Mouse (Mus musculus) CH12.LX (cell line): ENCODE data around the gene Zmynd10. TPM values are rescaled to one million over a fixed set of nuclear protein-coding genes. Genes with fewer than 3 reads are reported as not detected.

Experiments
- DNase-seq: peaks from one replicate; pipeline ENCODE4 v3.0.0-alpha.2; 2013; ENCODE audit errors: extremely low read depth
- H3K27ac ChIP-seq: 2 replicates; pipeline ENCODE4 v1.5.1; 2012; ENCODE audit warnings: low read depth, mild to moderate bottlenecking, control low read depth, moderate library complexity; ENCODE audit not compliant: insufficient read depth
- H3K27me3 ChIP-seq: replicated peaks from 2 replicates; pipeline ENCODE3; 2012; ENCODE audit warnings: inconsistent platforms
- H3K36me3 ChIP-seq, 2 experiments: replicated peaks in 1 of 2; 2 replicates each; pipeline versions ENCODE3 to v1.6.1; 2012; ENCODE audit warnings: inconsistent platforms in 1 of 2, low read length in 1 of 2, mild to moderate bottlenecking in 1 of 2, mixed read lengths in 1 of 2, moderate library complexity in 1 of 2; ENCODE audit not compliant: control insufficient read depth in 1 of 2, insufficient read depth in 1 of 2
- H3K4me1 ChIP-seq, 2 experiments: 2 replicates each; pipeline ENCODE4 v1.6.1; 2012; ENCODE audit warnings: inconsistent platforms in 1 of 2, moderate library complexity in 1 of 2; ENCODE audit not compliant: insufficient read depth in 2 of 2, control insufficient read depth in 1 of 2
- H3K4me2 ChIP-seq: 2 replicates; pipeline ENCODE4 v1.6.1; 2012; ENCODE audit warnings: low read depth, mild to moderate bottlenecking, control low read depth; ENCODE audit not compliant: poor library complexity, insufficient read depth, severe bottlenecking
- H3K4me3 ChIP-seq, 3 experiments: fragments of 150-350 bp in 1 of 3; sonication (generic) in 1 of 3; replicated peaks in 1 of 3; 2 replicates each; pipeline versions ENCODE3 to v1.5.1; 2011 to 2012; ENCODE audit warnings: low read depth in 2 of 3, low read length in 2 of 3, mild to moderate bottlenecking in 2 of 3, moderate library complexity in 2 of 3, control low read depth in 1 of 3, improper control_type of control experiment in 1 of 3, inconsistent platforms in 1 of 3, mixed read lengths in 1 of 3; ENCODE audit not compliant: poor library complexity in 1 of 3
- H3K79me2 ChIP-seq: replicated peaks from 2 replicates; pipeline ENCODE4 v1.6.1; 2012; ENCODE audit warnings: mild to moderate bottlenecking, moderate library complexity; ENCODE audit not compliant: control insufficient read depth, poor library complexity, insufficient read depth, severe bottlenecking; ENCODE audit errors: extremely low read depth
- H3K9ac ChIP-seq: 2 replicates; pipeline ENCODE4 v1.6.1; 2012; ENCODE audit warnings: low read depth, mild to moderate bottlenecking, control low read depth, moderate library complexity; ENCODE audit not compliant: insufficient read depth
- H3K9me3 ChIP-seq: replicated peaks from 2 replicates; pipeline ENCODE3; 2012; ENCODE audit warnings: low read length, inconsistent platforms, mixed read lengths
- BHLHE40 ChIP-seq: IDR thresholded peaks from 2 replicates; pipeline ENCODE4 v1.6.1; 2011; ENCODE audit warnings: mild to moderate bottlenecking, low read depth, low read length, improper control_type of control experiment
- CHD1 ChIP-seq: IDR thresholded peaks from 2 replicates; pipeline ENCODE4 v1.6.1; 2012; ENCODE audit warnings: low read depth, low read length, improper control_type of control experiment, inconsistent platforms
- EP300 ChIP-seq: IDR thresholded peaks from 2 replicates; pipeline ENCODE4 v1.6.1; 2011; ENCODE audit warnings: low read length, improper control_type of control experiment
- ETS1 ChIP-seq: conservative IDR thresholded peaks from 2 replicates; pipeline ENCODE4 v1.6.1; 2012; ENCODE audit warnings: low read depth, mild to moderate bottlenecking, inconsistent platforms, low read length, improper control_type of control experiment, moderate library complexity
- GABPA ChIP-seq: IDR thresholded peaks from 2 replicates; pipeline ENCODE4 v1.6.1; 2012; ENCODE audit warnings: low read depth, low read length, improper control_type of control experiment, inconsistent platforms; ENCODE audit not compliant: insufficient replicate concordance
- HCFC1 ChIP-seq: IDR thresholded peaks from 2 replicates; pipeline ENCODE4 v1.6.1; 2012; ENCODE audit warnings: low read depth, mild to moderate bottlenecking, inconsistent platforms, low read length, improper control_type of control experiment
- MAX ChIP-seq: IDR thresholded peaks from 2 replicates; pipeline ENCODE4 v1.6.1; 2011; ENCODE audit warnings: low read length, improper control_type of control experiment
- MAZ ChIP-seq: IDR thresholded peaks from 2 replicates; pipeline ENCODE4 v1.6.1; 2012; ENCODE audit warnings: low read depth, mild to moderate bottlenecking, inconsistent platforms, low read length, improper control_type of control experiment, moderate library complexity
- MXI1 ChIP-seq: IDR thresholded peaks from 2 replicates; pipeline ENCODE4 v1.6.1; 2011; ENCODE audit warnings: mild to moderate bottlenecking, low read depth, low read length, improper control_type of control experiment
- PAX5 ChIP-seq: IDR thresholded peaks from 2 replicates; pipeline ENCODE4 v1.6.1; 2012; ENCODE audit warnings: low read length, inconsistent platforms, mixed read lengths
- POLR2AphosphoS2 ChIP-seq: IDR thresholded peaks from 2 replicates; pipeline ENCODE4 v1.6.1; 2011; ENCODE audit warnings: low read depth, low read length, improper control_type of control experiment
- RAD21 ChIP-seq: IDR thresholded peaks from 2 replicates; pipeline ENCODE4 v1.6.1; 2011; ENCODE audit warnings: low read depth, mild to moderate bottlenecking, low read length, improper control_type of control experiment, moderate library complexity
- RCOR1 ChIP-seq: conservative IDR thresholded peaks from 2 replicates; pipeline ENCODE4 v1.6.1; 2012; ENCODE audit warnings: low read depth, mild to moderate bottlenecking, inconsistent platforms, low read length, improper control_type of control experiment
- SMC3 ChIP-seq: IDR thresholded peaks from 2 replicates; pipeline ENCODE4 v1.6.1; 2011; ENCODE audit warnings: low read depth, low read length, improper control_type of control experiment
- TBP ChIP-seq: conservative IDR thresholded peaks from 2 replicates; pipeline ENCODE4 v1.6.1; 2011; ENCODE audit warnings: low read depth, low read length, improper control_type of control experiment
- TCF12 ChIP-seq: IDR thresholded peaks from 2 replicates; pipeline ENCODE4 v1.6.1; 2014; ENCODE audit warnings: low read depth, mild to moderate bottlenecking, inconsistent platforms, low read length, improper control_type of control experiment
- UBTF ChIP-seq: IDR thresholded peaks from 2 replicates; pipeline ENCODE4 v1.6.1; 2012; ENCODE audit warnings: low read depth, mild to moderate bottlenecking, inconsistent platforms, low read length, improper control_type of control experiment, moderate library complexity
- USF1 ChIP-seq: IDR thresholded peaks from 2 replicates; pipeline ENCODE4 v1.6.1; 2014; ENCODE audit warnings: low read depth, mild to moderate bottlenecking, inconsistent platforms, low read length, improper control_type of control experiment
- ZNF384 ChIP-seq: IDR thresholded peaks from 2 replicates; pipeline ENCODE4 v1.6.1; 2012; ENCODE audit warnings: low read depth, low read length, improper control_type of control experiment, inconsistent platforms
- dilution Hi-C: fragments of 300-500 bp; cut with MboI; formaldehyde crosslinking; loops from 2 replicates; pipeline ENCODE4 v1.14.3; 2020; ENCODE audit warnings: low sequenced_read_pairs; ENCODE audit not compliant: extremely low pct_unique_long_range_greater_than_20kb, extremely low pct_ligation_motif_present
- in situ Hi-C: fragments of 300-500 bp; cut with MboI; formaldehyde crosslinking; loops from 3 replicates; pipeline ENCODE4 v1.14.3; 2019; ENCODE audit warnings: low sequenced_read_pairs, low pct_ligation_motif_present, low pct_unique_long_range_greater_than_20kb, mixed read lengths
- polyA plus RNA-seq: library from polyadenylated mRNA; unstranded; fragments of >175 nt; gene quantifications from 2 replicates; pipeline ENCODE4 v1.2.1, GENCODE M21; 2012; ENCODE audit warnings: low read depth; ENCODE audit not compliant: insufficient read length
- total RNA-seq, 2 experiments: library from RNA; depleted of rRNA; stranded (reverse); fragments of 300-350 nt in 1 of 2; fragments of >200 nt in 1 of 2; gene quantifications; 2 replicates each; pipeline ENCODE4 v1.2.3; 2012 to 2014

The Zmynd10 gene
- total and polyA plus RNA-seq, 3 experiments = 0.34 to 0.63 TPM; not detected in 1

GRCm38 (mm10) chr9:107570016-107570415, 22.9 kb downstream of the Zmynd10 start:
- dilution Hi-C loops = no loop called here
- in situ Hi-C loops = no loop called here
- DNase-seq = no peak
- Histone ChIP-seq H3K9me3 (no peaks in the 10 kb centered on the region), H3K27ac (no peak overlapping the region), H3K27me3 (no peaks in the 10 kb centered on the region), H3K79me2 (no peaks in the 10 kb centered on the region), H3K9ac (peak overlapping the region; percentile 79), H3K4me3 (peak overlapping the region; percentile 80 to 83 (median 80)), H3K4me1 (peaks cover 16 to 40% of the 10 kb centered on the region in 2 experiments), H3K36me3 (peaks cover 30 to 57% of the 10 kb centered on the region in 2 experiments), H3K4me2 (peak overlapping the region; percentile 86)
- TF ChIP-seq POLR2AphosphoS2 = no peak
- TF ChIP-seq RAD21 = no peak
- no peak for TF ChIP-seq HCFC1
- TF ChIP-seq MAZ = no peak
- TF ChIP-seq BHLHE40 = no peak
- TF ChIP-seq TBP = no peak
- no peak for TF ChIP-seq EP300
- TF ChIP-seq UBTF = no peak
- TF ChIP-seq ZNF384 = no peak
- no peak for TF ChIP-seq USF1
- no peak for TF ChIP-seq CHD1
- TF ChIP-seq RCOR1 = no peak
- no peak for TF ChIP-seq SMC3
- TF ChIP-seq PAX5 = no peak
- TF ChIP-seq ETS1 = no peak

- no peak overlapping the region for H3K4me2 ChIP-seq
- in situ Hi-C loops = no loop called here
- no peak for DNase-seq
- no peaks in the 10 kb centered on the region for H3K27me3 ChIP-seq
- peaks cover 26 to 52% of the 10 kb centered on the region in 2 experiments for H3K36me3 ChIP-seq
- peaks cover 15 to 36% of the 10 kb centered on the region in 2 experiments for H3K4me1 ChIP-seq
- TF ChIP-seq MXI1 (no peak), ETS1 (no peak), TCF12 (no peak), SMC3 (no peak), MAX (no peak), GABPA (no peak), HCFC1 (no peak), RAD21 (no peak), TBP (no peak)
- dilution Hi-C loops = no loop called here
- H3K4me3 ChIP-seq = no peak overlapping the region
- H3K79me2 ChIP-seq = no peaks in the 10 kb centered on the region
- H3K27ac ChIP-seq = no peak overlapping the region
- no peak overlapping the region for H3K9ac ChIP-seq
- no peaks in the 10 kb centered on the region for H3K9me3 ChIP-seq
Measured at GRCm38 (mm10) chr9:107570845-107571244, 23.7 kb downstream of the Zmynd10 start.
